ENCODE assay signal across 8 mouse cellular contexts in genomic region chr1:64986120-64986519, GRCm38 (mm10). TPM values are rescaled to one million over a fixed set of nuclear protein-coding genes. Genes with fewer than 3 reads are reported as not detected.
DNase-seq lines count a peak whose midpoint lies in the region; ATAC-seq and TF ChIP-seq lines count a peak whose summit lies in the region.

No protein-coding gene starts in this region.

- H3K9me3 ChIP-seq in hindbrain, embryonic 14.5 days (ENCODE audit: control insufficient read depth, low read length), result no peaks in the 10 kb centered on the region
- H3K9me3 ChIP-seq in hindbrain, embryonic 13.5 days, result no peaks in the 10 kb centered on the region
- H3K9me3 ChIP-seq in midbrain, postnatal 0 days (ENCODE audit: low read length), result no peaks in the 10 kb centered on the region

- CTCF ChIA-PET in Patski (lab: Charles Lee), result interaction anchor here (0.9 to 2.2 kb wide), 11 partner anchors 10 to 293 kb away, joined by 3 to 11 read pairs (median 4); no protein-coding TSS in a partner anchor

- no peaks in the 10 kb centered on the region for H3K27me3 ChIP-seq in hindbrain, embryonic 14.5 days (ENCODE audit: control insufficient read depth, insufficient read depth, low read length)
- no peaks in the 10 kb centered on the region for H3K27me3 ChIP-seq in hindbrain, embryonic 13.5 days
- H3K27me3 ChIP-seq in Patski, result no peaks in the 10 kb centered on the region
- H3K27me3 ChIP-seq in midbrain, postnatal 0 days (ENCODE audit: insufficient read depth, low read length), result no peaks in the 10 kb centered on the region

- in situ Hi-C loops in Patski (cut with MboI; ENCODE audit: low pct_unique_long_range_greater_than_20kb), result loop anchor here (10.0 kb wide), 2 partner anchors 271 to 361 kb away; no protein-coding TSS in a partner anchor

- no peaks in the 10 kb centered on the region for H3K36me3 ChIP-seq in hindbrain, embryonic 14.5 days (replicated peaks; ENCODE audit: control insufficient read depth, insufficient read depth)
- no peaks in the 10 kb centered on the region for H3K36me3 ChIP-seq in hindbrain, embryonic 13.5 days
- H3K36me3 ChIP-seq in midbrain, postnatal 0 days (ENCODE audit: insufficient read depth, low read length), result no peaks in the 10 kb centered on the region

- H3K9ac ChIP-seq in hindbrain, embryonic 14.5 days, result no peak overlapping the region
- no peak overlapping the region for H3K9ac ChIP-seq in hindbrain, embryonic 13.5 days
- H3K9ac ChIP-seq in midbrain, postnatal 0 days (replicated peaks; ENCODE audit: low read length, poor library complexity, severe bottlenecking), result no peak overlapping the region

- peak; percentile 81 for TF ChIP-seq CTCF in Patski (IDR thresholded peaks at IDR 0.05)
- TF ChIP-seq CTCF in midbrain, postnatal 0 days (IDR thresholded peaks at IDR 0.05), result peak; percentile 74

- no peak overlapping the region for H3K27ac ChIP-seq in hindbrain, embryonic 14.5 days
- H3K27ac ChIP-seq in hindbrain, embryonic 13.5 days, result no peak overlapping the region
- no peak overlapping the region for H3K27ac ChIP-seq in midbrain, postnatal 0 days (ENCODE audit: low read depth, low read length)

- peak; percentile 63 for DNase-seq in hindbrain, embryonic 14.5 days (ENCODE audit: low spot score)
- DNase-seq in Patski (ENCODE audit: low read depth, low spot score), result peak; percentile 6
- peak; percentile 78 for DNase-seq in embryo, embryonic 10 days (ENCODE audit: low spot score)
- DNase-seq in heart, postnatal 36 days, result peak; percentile 47 to 62
- DNase-seq in left cerebral cortex, postnatal 10 days (ENCODE audit: extremely low spot score in 1 of 2, low spot score in 2 of 2), result peak; percentile 38 to 55
- peak; percentile 58 for DNase-seq in midbrain, postnatal 0 days (ENCODE audit: low spot score)
- peak; percentile 47 for DNase-seq in telencephalon, adult 2 months (ENCODE audit: low read depth, low spot score)

- H3K4me2 ChIP-seq in hindbrain, embryonic 14.5 days (replicated peaks), result no peak overlapping the region
- no peak overlapping the region for H3K4me2 ChIP-seq in hindbrain, embryonic 13.5 days
- H3K4me2 ChIP-seq in midbrain, postnatal 0 days (ENCODE audit: low read depth, low read length, poor library complexity, severe bottlenecking), result no peak overlapping the region

- H3K4me1 ChIP-seq in hindbrain, embryonic 14.5 days (replicated peaks; ENCODE audit: control insufficient read depth, insufficient read depth, low read length), result no peaks in the 10 kb centered on the region
- H3K4me1 ChIP-seq in hindbrain, embryonic 13.5 days (replicated peaks), result no peaks in the 10 kb centered on the region
- H3K4me1 ChIP-seq in midbrain, postnatal 0 days (ENCODE audit: insufficient read depth, low read length), result no peaks in the 10 kb centered on the region

- POLR2A ChIA-PET in Patski (lab: Charles Lee), result interaction anchor here (0.6 kb wide), 1 partner anchor 60 kb away, joined by 3 read pairs; no protein-coding TSS in a partner anchor

- no peak for ATAC-seq in hindbrain, embryonic 14.5 days (ENCODE audit: low FRiP score)
- ATAC-seq in hindbrain, embryonic 13.5 days (ENCODE audit: low FRiP score), result no peak
- ATAC-seq in Patski, result peak; percentile 35
- ATAC-seq in midbrain, postnatal 0 days (ENCODE audit: low FRiP score), result no peak

- 42% methylated on average over 7 of the region's 7 CpGs for WGBS in hindbrain, embryonic 14.5 days
- 43% methylated on average over 7 of the region's 7 CpGs for WGBS in hindbrain, embryonic 13.5 days
- 33% methylated on average over 7 of the region's 7 CpGs for WGBS in midbrain, postnatal 0 days

- H3K4me3 ChIP-seq in hindbrain, embryonic 14.5 days (replicated peaks; ENCODE audit: low read length), result no peak overlapping the region
- H3K4me3 ChIP-seq in hindbrain, embryonic 13.5 days, result no peak overlapping the region
- no peak overlapping the region for H3K4me3 ChIP-seq in midbrain, postnatal 0 days (ENCODE audit: low read depth, low read length)

- intact Hi-C loops in heart, postnatal 36 days (cut with DNase I), result loop anchor here (1.0 to 5.0 kb wide), 4 partner anchors 69 to 369 kb away; partner anchors contain the start of genes Fzd5 and Mettl21a
- intact Hi-C loops in left cerebral cortex, postnatal 10 days (cut with DNase I), result loop anchor here (5.0 kb wide), 1 partner anchor 249 kb away; the partner anchor contains the start of gene Fzd5

RNA-seq across cellular contexts. Expression of gene Plekhm3, which starts 29.5 kb away (rescaled TPM):
- 9.1 and 10.4 TPM in 2 replicates for polyA plus RNA-seq in hindbrain, embryonic 14.5 days (2014; fragmentation: Nextera tagmentation; extraction: Ambion mirVana)
- polyA plus RNA-seq in hindbrain, embryonic 13.5 days (2015; fragmentation: Nextera tagmentation; extraction: Ambion mirVana), result 10.9 and 11.1 TPM in 2 replicates
- 10.2 TPM for polyA plus RNA-seq in Patski (2021)
- total RNA-seq in heart, postnatal 36 days (2021), result 1 to 10 TPM; 7.5 to 8.6 TPM
- 10 to 100 TPM; 27.1 to 32.2 TPM for total RNA-seq in left cerebral cortex, postnatal 10 days (2021)
- total RNA-seq in midbrain, postnatal 0 days (2014; rRNA removed), result 14.6 and 21.9 TPM in 2 replicates
- 5.6 and 5.9 TPM in 2 replicates for polyA plus RNA-seq in midbrain, postnatal 0 days (2015; fragmentation: Nextera tagmentation; extraction: Ambion mirVana)

RNA-seq across cellular contexts. Expression of gene Akr1cl, which starts 46.4 kb away (rescaled TPM):
- not detected in 2 replicates for polyA plus RNA-seq in hindbrain, embryonic 14.5 days (2014; fragmentation: Nextera tagmentation; extraction: Ambion mirVana)
- not detected in 2 replicates for polyA plus RNA-seq in hindbrain, embryonic 13.5 days (2015; fragmentation: Nextera tagmentation; extraction: Ambion mirVana)
- not detected for polyA plus RNA-seq in Patski (2021)
- not detected for total RNA-seq in heart, postnatal 36 days (2021)
- not detected for total RNA-seq in left cerebral cortex, postnatal 10 days (2021)
- total RNA-seq in midbrain, postnatal 0 days (2014; rRNA removed), result not detected in 2 replicates
- not detected in 2 replicates for polyA plus RNA-seq in midbrain, postnatal 0 days (2015; fragmentation: Nextera tagmentation; extraction: Ambion mirVana)

Comparison
In these comparisons a context has a peak if more than half of its experiments do, and no peak if none do; other contexts are left out.
1. DNase-seq: peak in every context shown above with its lines; median percentile 78 in embryo, embryonic 10 days; 63 in hindbrain, embryonic 14.5 days; 58 in midbrain, postnatal 0 days; 54 in heart, postnatal 36 days; 47 in telencephalon, adult 2 months; 46 in left cerebral cortex, postnatal 10 days; 6 in Patski.